Mouse (Mus musculus): ENCODE measurements around the gene Wnt8b. TPM values are rescaled to one million over a fixed set of nuclear protein-coding genes. Genes with fewer than 3 reads are reported as not detected.

The Wnt8b gene
- total RNA-seq, 2 experiments from 2014 or later = not detected

DNA sequence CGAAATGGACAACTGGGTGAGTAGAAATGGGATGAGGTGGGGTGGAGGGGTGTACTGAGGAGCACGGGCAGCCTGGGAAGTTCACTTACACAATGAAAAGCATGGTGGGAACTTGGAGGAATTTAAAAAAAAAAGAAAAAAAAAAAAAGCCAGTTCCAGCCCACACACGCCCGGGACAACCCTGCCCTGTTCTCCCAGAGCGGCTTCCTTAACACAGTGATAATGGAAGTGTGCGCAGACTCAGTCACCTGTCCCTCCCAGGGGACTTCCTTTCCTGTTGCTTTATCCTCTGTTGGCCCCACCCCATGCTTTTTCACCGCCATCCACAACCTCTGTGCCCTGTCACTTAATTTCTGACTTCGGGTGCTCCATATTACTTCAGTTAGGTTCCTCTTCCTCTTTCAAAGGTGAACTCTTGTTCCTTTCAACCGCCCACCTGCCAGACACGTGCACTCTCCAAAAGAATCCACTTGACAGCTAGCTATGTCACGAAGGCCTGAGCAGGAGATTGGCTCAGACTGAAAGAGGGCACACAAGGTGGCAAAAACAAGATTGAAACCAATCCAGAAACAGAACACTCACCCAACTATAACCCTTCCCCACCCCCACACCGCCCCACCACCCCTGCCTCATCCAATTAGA is 17.4 kb downstream of the Wnt8b start:
- ATAC-seq (replicated peaks; ENCODE audit: poor library complexity, severe bottlenecking) = 0 out of 2 replicates have a peak, but pooled peaks have one; percentile 9

GRCm38 (mm10) chr19:44511451-44512231 is 18.4 kb downstream of the Wnt8b start:
- ATAC-seq (replicated peaks; ENCODE audit: poor library complexity, severe bottlenecking) = 0 out of 2 replicates have a peak, but pooled peaks have one; percentile 36

GRCm38 (mm10) chr19:44512601-44513000 is 19.3 kb downstream of the Wnt8b start:
- no peak for ATAC-seq (replicated peaks; ENCODE audit: poor library complexity, severe bottlenecking)

DNA sequence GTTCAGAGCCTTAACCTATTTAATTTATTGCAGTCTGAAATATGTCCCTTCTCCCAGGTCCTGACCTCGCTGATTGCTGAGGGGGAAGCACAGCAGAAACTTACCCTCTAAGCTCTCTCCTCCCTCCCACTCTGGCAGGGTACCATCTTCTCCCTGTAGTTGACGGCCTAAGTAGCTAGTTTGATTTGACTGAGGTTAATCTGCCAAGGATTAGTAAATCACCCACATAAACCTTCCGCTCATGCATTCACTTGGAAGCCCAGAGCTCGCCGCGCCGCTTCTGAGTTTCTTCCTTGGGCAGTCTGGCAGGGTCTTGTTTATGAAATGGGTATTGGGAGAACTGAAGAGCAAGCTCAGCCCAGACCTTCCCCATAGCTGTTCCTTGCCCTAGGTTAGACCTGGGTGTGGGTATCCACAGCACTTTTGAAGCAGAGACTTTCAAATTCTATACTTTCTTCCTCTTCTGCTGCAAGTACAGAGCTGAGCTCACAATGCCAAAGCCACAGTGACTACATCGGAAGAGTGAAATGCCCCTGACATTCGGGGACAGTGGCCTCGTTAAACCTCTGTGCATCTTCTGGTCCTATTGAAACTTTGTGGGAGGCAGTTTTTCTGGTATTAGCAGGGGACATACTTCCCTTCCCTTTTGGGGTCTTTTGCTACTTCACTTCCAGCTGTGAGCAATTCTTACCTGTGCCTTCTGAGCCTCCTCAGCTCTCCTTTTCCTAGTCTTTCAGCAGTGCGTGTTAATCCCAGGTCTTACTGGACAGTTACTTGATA is 20.0 kb downstream of the Wnt8b start:
- no peak for ATAC-seq (replicated peaks; ENCODE audit: poor library complexity, severe bottlenecking)

DNA sequence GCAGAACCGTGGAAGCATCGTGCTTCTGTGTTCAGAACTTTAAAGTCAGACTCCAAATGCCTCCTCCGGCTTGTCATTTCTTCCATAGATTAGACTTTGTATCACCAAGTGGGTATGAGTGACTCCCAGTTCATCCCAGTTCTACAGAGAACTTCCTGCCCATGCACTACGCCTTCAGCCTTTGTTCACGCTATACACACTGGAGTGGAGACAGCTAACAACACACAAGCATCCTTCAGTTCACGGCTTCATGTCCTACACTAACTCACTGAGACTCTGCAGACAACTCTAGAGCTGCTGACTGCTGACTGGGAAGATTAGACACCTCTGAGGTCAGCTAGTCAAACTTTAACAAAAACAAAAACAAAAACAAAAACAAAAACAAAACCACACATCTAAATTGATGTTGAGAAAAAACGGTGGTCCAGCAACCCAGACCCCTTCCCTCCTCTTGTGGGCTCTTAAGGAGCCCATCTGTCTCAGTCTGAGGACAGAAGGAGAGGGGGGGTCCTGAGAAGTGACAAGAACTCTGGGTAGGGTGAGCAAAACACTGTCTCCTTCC is 20.7 kb downstream of the Wnt8b start:
- no peak for ATAC-seq (replicated peaks; ENCODE audit: poor library complexity, severe bottlenecking)

DNA sequence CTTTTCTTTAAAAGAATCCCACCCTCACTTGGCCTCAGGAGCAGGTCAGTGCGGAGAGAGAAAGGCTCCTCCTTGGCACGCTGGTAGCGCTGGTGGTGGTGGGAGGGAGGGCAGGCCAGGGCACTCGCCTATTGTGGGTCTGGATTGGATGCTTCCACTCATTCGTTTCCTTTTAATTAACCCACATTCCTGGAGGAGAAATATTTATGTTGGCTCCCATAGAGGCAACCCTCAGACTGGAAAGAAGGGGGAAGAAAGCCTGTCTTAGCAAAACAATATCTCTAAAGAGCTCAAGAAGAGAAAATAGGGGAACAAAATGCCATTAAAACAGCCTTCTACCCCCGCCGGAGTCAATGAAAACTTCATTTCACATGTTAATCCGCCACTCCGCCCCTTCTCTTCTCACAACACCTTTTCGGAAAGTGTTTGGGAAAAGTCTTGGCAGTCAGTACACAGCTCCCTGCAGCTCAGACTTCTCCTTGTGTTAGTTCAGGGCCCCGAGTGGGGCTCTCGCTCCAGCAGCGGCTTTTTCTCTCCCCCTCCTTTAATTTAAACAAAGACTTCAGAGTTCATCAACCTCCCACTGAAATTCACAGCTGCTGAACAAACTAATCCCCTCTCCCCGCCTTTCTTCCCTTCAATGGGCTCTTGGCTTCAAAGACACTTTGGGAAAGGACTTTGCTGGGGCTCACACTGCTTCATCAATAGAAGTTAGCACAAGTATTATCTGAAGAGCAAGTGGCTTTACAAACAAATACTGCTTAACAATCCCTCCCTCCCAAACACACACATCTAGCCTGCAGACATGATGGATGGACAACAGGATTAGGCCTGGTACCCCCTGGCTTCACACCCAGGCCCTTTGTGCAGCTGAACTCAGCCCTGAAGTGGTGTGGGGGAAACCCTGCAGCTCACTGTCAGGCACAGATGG is 21.5 kb downstream of the Wnt8b start:
- ATAC-seq (replicated peaks; ENCODE audit: poor library complexity, severe bottlenecking) = no peak

GRCm38 (mm10) chr19:44515769-44516168 is 22.5 kb downstream of the Wnt8b start:
- ATAC-seq (replicated peaks; ENCODE audit: poor library complexity, severe bottlenecking) = no peak

- ATAC-seq (replicated peaks; ENCODE audit: poor library complexity, severe bottlenecking) = no peak
These were observed 24.9 kb downstream of the Wnt8b start for GRCm38 (mm10) chr19:44517996-44518768.

DNA sequence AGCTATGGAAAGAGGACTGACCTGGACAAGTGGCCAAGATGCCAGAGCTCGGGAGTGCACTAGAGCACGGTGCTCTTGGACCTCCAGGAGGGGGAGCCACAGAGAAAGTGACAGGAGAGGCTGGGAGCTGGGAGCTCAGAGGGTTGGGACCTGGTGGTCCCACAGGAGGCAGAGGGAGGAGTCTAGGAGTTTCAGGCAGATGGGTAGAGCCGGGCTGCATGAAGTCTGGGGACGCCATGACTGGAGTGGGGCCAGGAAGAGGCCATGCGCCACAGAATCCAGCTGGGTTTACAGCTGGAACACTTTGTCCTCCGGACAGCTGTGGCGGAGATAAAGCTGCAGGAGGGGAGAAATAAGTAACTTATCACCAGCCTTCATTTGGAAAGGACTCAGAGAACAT is 25.9 kb downstream of the Wnt8b start:
- ATAC-seq (replicated peaks; ENCODE audit: poor library complexity, severe bottlenecking) = no peak

DNA sequence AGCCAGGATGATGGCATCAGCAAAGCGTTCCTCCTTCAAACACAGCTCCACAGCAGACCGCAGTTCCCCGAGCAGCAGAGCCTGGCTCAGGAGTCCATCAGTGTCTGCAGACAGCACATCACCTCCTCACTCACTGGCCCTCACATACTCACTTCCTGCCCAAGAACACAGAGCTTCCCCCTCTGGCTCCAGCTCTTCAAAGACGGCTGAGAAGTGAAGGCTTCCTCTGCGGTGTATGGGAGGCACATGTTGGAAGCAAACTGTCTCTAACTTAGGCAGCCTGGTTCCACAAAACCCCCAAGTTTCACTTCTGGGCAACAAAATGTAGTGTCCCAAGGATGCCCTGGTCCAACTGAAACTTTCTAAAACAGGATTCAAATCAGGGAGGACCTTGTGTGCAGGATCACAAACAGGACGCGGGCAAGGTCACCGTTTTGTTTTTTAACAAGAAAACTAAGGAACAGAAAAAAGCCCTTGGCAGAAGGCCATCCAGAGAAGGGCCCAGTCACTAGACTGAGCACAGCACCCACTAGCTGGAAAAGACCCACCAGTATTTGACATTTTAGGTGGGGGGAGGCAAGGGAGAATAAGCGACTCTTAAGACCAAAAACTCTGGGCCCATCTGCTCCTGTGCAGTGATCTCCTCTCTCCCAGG is 32.4 kb downstream of the Wnt8b start:
- peak; percentile 97 for ATAC-seq (replicated peaks; ENCODE audit: poor library complexity, severe bottlenecking)

DNA sequence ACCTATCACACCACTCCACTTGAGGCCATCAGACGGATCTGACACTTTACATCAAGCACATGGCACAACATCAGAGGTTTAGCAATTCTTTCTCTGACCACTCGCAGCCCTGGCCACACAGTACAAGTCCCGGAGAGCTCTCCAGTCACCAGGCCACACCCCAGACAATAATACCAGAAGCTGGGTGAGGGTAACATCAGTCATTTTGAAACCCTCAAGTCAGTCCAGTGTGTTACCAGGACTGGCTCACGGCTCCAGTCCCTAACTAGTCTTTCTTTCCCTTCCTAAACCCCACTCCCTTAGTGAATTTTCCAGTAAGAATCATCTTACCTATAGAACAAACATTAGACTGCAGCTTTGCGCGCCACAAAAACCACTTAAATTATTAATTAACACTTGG is 36.7 kb downstream of the Wnt8b start:
- ATAC-seq (replicated peaks; ENCODE audit: poor library complexity, severe bottlenecking) = no peak

GRCm38 (mm10) chr19:44535376-44535775 is 42.1 kb downstream of the Wnt8b start:
- ATAC-seq (replicated peaks; ENCODE audit: poor library complexity, severe bottlenecking) = no peak

DNA sequence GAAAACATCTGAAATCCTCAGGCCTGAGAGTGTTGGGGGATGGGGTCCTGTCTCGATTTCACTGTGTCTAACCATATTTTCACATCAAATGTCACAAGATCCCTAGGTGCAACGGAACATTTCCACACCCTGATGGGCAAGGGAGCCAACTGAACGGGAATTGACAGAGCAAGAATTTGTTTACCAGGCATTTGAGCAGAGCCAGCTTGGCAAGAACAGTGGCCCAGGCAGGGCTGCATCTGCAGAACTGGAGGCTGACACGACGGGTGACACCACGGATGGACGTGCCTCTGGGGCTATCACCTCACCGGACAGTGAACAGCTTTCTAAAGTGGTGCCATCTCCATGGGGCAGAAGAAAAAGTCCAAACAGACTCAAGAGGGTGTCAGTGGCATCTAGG is 44.1 kb downstream of the Wnt8b start:
- no peak for ATAC-seq (replicated peaks; ENCODE audit: poor library complexity, severe bottlenecking)

DNA sequence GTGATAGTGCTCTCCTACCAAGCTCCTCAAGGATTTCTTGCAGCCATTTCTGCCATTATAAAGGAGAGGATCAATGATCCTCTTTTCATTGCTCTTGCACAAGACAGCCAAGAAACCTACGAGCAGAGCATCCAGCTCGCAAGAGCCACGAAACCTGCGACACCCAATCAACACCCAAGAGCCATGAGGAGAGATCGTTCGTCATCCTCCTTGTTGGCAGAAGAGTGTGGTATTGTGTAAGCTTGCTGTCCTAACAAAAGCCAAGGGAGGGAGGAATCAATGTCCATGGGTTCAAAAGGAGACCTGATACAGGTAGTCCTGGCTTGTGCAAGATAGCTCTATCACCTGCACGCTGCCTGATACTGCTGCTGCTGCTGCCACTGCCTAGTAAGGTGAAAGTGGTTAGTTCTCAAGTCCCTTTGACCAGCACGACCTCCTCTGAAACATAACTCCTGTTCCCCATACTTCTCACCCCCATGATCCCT is 49.5 kb downstream of the Wnt8b start:
- ATAC-seq (replicated peaks; ENCODE audit: poor library complexity, severe bottlenecking) = no peak

- ATAC-seq (replicated peaks; ENCODE audit: poor library complexity, severe bottlenecking) = no peak
These were observed 51.1 kb downstream of the Wnt8b start for GRCm38 (mm10) chr19:44544372-44544771.

GRCm38 (mm10) chr19:44544775-44545174 is 51.5 kb downstream of the Wnt8b start:
- peak; percentile 71 for ATAC-seq (replicated peaks; ENCODE audit: poor library complexity, severe bottlenecking)

- ATAC-seq (replicated peaks; ENCODE audit: poor library complexity, severe bottlenecking) = peak; percentile 59
These were observed 52.2 kb downstream of the Wnt8b start, which contains the start of gene Sec31b for GRCm38 (mm10) chr19:44545321-44546041. Gene Sec31b, minus strand, starts transcription at chr19:44545864.

DNA sequence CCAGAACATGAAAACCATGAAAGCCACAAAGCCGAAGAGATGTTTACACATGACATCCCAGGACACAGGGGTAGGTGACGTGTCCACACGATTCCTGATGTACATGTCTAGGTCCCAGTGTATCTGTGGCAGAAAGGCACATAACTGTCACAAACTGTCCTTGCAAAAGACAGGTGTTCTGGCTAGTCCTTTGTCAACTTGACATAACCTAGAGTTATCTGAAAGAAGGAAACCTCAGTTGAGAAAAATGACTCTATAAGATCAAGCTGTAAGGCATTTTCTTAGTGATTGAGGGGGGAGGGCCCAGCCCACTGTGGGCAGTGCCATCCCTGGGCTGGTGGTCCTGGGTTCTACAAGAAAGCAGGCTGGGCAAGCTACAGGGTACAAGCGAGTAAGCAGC is 59.5 kb downstream of the Wnt8b start, which contains the start of gene Gm20538:
TSS of gene Gm20538 (minus strand) at position 101 of the 400 bp plus-strand sequence.
- no peak for ATAC-seq (replicated peaks; ENCODE audit: poor library complexity, severe bottlenecking)
